Mouse (Mus musculus) gonadal fat pad, adult 2 months (tissue): ENCODE results near the gene Ssh3. TPM values are rescaled to one million over a fixed set of nuclear protein-coding genes. Genes with fewer than 3 reads are reported as not detected.

Experiments
- DNase-seq: peaks from one replicate; pipeline ENCODE4 v3.0.0-alpha.2; 2012; ENCODE audit warnings: low read depth
- polyA plus RNA-seq: library from polyadenylated mRNA; depleted of rRNA; stranded (reverse); fragments of >200 nt; gene quantifications from 2 replicates; pipeline ENCODE4 v1.2.3, GENCODE M21; 2012; rRNA removed

Ssh3 gene
- 87.3 and 91.4 TPM in 2 replicates for polyA plus RNA-seq

GRCm38 (mm10) chr19:4268566-4269361 lies at the start of gene Ssh3:
Gene Ssh3, minus strand, starts transcription at chr19:4269180.
- peak; percentile 52 for DNase-seq

DNA sequence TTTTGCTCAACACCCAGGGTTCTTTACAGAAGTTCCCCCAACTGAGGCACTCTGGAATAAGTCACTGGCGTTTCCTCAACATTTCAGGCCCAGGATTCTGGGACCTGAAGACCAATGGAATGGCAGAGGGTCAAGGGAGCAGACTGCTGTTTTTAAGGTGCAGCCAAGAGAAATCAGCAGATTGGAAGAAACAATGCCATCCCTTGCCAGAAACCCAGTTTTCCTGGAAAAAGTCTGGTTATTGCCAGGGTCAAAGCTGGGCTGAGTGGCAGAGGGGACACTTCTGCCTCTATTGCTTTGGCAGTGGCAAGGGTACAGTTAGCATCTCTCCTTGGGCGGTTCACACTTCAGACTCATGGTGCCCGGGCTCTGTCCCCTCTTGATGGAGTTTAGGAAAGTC lies 48.2 kb upstream of the Ssh3 start:
- DNase-seq: no peak

DNA sequence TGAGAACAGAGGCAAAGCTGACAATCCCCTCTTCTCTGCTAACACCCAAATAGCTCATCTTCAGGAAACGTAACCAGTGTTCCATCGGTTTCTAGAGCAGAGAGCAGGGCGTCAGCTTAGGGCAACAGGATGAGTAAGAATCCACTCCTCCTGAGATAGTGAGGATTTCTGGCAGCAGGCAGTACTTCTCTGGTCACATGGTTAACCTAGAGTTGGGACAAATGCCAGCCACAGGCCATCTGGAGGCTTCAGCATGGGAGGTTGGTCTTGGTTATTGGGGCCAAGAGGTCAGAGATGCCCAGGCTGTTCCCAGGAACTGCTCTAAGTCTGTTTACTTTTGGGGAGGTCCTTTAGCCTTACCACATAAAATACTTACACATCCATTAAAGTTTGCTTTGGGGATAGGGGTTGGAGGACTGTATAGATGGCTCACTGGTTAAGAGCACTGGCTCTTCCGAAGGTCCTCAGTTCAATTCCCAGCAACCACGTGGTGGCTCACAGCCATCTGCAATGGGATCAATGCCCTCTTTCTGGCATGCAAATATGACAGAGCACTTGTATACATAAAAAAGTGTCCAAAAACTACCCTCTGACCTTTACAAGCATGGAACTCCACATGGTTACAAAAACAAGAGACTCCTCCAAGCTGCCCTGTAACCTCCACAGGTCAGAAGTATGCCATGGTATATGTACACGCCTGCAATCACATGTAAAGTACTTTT lies 46.4 kb upstream of the Ssh3 start:
- DNase-seq: no peak

DNA sequence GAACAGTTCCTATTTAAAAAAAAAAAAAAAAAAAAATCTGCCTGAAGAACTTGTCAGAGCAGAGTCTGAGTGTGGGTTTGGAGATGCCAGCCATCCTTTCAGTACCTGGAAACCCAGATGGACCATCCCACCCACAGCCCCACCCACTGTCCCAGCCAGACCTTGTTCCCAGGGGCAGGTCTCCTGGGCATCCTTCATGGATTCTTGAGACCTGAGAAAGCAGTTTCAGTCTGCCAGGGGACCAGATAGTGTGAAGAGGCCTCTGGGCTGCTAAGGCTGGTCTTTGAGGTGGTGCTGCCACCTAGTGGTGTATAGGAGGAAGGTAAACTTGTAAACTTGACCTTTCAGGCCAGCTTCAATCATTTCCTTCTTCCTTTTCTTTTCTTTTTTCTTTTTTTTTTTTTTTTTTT lies 40.8 kb upstream of the Ssh3 start:
- no peak for DNase-seq

DNA sequence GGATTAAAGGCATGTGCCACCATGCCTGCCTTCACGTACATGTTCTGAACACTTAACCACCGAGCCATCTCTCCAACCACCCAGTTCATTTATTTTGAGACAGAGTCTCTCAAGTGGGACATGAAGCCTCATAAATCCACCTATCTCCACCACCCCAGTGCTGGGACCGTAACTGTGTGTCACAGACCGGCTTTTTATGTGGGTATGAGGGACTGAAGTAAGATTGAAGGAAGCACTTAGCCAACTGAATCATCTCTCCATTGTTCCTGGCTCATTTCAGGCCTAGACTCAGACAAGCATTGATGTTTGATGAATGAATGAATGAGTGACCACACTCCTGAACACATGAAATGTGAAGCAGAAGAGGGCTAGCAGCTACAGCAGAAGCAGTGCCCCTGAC lies 40.3 kb upstream of the Ssh3 start:
- no peak for DNase-seq

GRCm38 (mm10) chr19:4306190-4306577 lies 37.2 kb upstream of the Ssh3 start, which contains the start of gene Grk2:
Gene Grk2, minus strand, starts transcription at chr19:4306222.
- DNase-seq: no peak

- DNase-seq: no peak
Measured at GRCm38 (mm10) chr19:4305491-4306189, 36.7 kb upstream of the Ssh3 start.

DNA sequence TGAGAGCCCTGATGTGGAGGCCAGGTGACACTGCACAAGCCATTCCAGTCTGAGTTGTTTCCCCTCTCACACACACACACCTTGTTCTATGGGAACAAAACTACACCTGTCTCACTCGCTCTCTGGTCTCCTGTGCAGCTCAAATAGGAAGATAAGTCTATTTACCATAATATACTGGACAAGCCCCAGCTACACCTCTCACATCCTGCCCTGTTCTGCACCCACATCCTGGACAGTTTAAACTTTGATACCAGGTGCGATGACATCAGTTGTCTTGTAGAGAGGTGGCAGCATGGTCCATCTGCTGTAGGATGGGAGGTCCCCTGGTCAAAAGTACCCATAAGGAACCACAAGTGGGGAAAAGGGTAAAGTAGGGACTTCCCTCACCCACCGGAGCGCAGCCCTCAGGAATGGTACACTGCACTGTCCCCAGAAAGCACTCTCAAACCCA lies 35.9 kb upstream of the Ssh3 start:
- DNase-seq: no peak

GRCm38 (mm10) chr19:4304251-4304821 lies 35.4 kb upstream of the Ssh3 start:
- no peak for DNase-seq

DNA sequence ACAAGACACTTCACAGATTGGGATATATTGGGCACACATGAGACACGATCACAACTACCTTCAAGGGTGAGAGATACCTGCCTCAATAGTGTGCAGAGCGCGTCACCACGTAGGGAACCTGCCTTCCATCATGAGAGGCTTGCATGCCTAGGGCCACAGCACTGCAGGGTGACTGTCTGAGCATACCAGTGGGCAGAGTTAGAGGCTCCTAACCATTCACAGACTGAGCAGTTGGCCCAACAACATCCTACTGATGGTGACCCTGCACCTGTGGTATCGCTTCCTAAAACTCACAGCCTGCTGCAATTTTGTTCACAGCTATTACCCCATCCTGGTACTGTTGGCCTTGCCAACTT lies 34.6 kb upstream of the Ssh3 start:
- no peak for DNase-seq

DNA sequence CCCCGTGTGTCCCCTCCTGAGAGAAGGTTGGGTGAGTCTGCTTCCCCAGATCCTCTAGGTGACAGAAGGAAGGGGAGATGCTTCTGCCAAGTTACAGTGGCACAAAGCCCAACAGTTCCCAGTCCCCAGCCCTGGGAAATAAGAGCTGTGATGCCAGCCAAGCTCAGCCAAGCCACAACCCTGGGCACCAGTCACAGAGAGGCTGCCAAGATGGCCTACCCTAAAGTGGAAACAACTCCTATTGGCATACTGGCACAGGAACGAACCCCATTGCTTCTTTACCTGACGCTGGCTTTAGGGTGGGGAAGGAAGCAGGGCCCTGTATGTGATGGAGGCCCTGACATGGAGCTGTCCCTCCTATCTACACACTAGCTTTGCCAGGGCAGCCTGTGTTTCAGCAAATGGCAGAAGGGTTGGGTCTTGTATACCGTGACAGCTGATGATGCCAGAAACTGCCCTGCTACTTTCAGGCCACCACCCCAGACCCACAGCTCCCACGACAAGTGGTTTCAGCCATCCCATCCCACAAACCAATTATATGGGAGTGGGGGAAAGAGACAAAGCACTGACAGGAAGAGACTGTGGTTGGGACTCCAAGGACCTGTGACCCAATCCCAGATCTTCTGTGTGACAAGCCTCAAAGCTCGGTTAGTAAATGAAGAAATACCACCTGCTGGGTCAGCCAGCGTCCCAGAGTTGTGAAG lies 34.1 kb upstream of the Ssh3 start:
- DNase-seq: no peak

DNA sequence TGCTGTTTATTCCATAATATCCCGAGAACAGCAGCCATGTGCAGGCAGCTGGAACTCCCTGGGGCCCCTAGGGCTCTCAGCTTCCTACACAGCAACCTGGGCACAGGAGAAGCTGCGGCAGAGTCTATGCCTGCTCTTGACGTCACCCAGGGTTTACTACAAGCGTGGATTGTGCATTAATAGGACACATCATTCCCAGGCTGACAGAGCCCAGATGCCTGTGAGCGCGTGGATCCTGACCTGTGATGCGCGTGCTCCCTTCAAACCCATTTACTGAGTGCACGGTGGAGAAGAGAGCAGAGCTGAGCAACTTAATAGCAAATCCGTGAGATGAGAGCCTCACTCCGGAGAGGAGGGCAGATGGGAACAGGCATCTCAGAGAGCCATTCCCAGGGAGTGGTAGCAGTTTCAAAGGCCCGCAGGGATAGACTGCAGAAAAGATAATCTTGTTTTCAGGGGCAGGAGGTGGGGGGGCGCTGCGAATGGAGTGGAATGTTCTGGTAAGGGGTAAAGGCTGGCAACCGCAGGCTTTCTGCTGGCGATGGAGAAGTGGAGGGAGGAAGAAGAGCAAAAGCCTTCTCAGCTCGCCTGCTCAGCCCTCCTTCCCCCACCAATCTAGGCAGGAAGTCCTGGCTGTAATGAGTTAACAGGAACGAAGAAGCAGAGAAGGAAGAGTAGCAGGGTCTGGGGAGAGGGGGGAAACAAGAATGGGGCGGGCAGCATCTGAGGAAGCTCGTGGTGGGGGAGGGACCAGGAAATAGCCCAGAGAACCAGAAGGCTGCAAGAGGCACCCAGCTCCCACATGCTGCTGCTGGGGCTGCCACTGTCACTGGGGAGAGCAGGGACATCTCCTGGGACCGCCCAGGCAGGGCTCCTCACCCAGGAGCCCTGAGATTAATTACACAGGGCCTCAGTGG lies 33.0 kb upstream of the Ssh3 start:
- no peak for DNase-seq

DNA sequence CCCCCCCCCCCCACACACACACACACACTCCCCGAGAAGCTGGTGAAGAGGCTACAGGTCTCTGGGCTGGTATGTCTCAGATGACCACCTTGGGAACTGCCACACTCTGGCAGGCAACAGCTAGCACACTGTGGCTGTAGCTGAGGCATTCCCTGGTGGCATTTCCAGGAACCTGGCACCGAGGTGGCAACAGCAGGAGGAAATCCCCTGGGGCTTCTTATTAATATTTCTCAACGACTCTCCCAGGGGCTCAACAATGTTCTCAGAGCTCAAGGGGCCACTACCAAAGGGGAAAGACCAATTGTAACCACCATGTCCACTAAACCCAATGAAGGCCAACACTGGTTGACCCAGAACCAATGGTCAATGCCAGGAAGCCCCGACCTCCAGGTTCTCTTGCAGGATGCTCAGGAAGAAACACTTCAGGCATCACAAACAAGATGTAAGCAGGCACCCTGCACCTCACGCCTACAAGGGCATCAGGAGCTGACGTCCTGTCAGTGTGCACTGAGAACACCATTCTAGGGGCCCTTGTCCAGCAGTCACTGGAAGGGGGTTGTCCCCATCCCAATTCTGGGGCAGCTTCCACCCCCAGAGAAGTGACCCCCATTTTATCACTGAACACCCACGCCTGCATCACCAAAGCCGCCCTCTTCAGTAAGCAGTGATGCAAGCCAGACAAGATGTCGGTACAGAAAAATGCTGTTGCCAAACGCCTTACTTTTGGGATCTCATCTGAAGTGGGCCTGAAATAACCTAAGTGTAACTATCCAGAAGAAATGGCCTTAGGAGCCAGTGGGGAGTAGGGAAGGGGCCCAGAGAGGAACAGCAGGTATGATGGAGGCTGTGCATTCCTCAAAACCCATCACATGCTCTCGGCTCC lies 32.1 kb upstream of the Ssh3 start:
- no peak for DNase-seq

GRCm38 (mm10) chr19:4300271-4300704 lies 31.3 kb upstream of the Ssh3 start:
- DNase-seq: no peak

- DNase-seq: no peak
Measured at GRCm38 (mm10) chr19:4299574-4300270, 30.7 kb upstream of the Ssh3 start.

DNA sequence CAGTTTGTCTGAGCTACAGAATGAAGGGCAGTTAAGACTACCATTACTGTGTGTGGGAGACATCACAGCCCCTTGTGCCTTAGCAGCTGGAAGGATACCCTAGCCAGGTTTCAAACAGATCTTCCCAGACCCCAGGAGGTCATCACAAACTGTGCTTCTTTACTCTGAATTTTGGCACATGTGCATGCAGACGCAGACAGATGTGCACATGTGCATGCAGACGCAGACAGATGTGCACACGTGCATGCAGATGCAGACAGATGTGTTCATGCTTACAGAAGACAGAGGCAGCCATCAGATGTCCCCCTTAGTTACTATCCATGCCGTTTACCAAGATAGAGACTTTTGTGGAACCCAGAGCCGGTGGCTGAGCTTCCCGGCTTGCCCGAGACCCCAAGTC lies 30.1 kb upstream of the Ssh3 start:
- no peak for DNase-seq

DNA sequence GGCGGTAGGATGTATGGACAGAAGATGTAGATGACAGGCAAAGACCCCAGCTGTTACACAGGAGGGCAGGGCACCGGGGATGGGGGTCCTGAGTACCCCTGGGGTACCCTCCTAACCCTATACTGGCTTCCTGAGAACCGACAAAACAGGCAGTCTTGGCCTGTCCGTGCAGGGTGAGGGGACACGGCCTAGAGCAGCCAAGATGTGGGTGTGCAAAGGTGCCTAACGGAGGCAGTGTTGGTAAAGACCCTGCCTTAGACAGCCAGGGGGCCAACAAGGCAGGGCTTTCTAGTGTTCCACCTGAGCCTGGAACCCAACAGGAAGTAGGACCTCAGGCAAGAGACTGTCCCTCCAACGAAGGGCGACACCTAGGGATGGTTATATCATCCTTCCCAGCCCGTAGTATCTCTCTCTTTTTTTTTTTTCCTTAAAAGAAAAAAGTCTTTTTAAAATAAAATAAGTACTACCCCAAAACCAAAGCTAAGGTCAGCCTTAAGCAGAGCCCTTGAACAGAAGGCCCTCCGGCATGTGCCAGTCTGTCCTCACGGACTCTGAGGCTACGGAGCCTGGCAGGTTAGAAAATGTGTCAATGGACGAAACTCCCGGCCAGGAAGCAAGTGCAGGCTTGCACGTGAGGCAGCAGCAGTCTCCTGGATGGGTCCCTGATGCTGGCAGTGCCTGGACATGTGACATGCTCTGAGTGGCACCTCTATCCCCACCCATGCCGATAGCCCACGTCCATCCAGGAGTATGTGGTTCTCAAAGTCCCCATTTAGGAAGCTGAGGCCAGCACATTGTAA lies 29.5 kb upstream of the Ssh3 start:
- DNase-seq: no peak

DNA sequence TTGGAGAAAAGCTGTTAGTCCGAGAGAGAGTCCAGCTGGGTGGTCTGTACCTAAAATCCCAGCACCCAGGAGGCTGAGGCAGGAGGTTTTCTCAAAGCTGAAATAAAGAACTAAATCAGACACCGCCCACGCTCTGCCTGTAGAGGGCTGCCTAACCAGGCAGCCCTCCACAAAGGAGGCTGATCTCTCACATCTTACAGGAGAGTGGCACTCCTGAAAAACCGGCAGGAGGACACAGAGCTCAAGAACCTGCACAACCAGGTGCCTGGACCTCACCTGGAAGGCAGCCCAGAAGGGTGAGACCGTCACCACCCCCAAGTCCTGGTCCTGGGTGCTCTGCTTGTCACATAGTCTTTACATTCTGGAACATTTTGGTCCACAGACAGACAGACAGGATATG lies 28.9 kb upstream of the Ssh3 start:
- no peak for DNase-seq
